Mouse (Mus musculus) bone marrow, adult 2 months (tissue): ENCODE measurements around the gene Plagl2.

Experiments used
- CTCF ChIP-seq: fragments of 200-500 bp; IDR thresholded peaks from 2 replicates; pipeline ENCODE4 v1.5.1; 2011; ENCODE audit warnings: low read length, control low read depth; ENCODE audit not compliant: control insufficient read depth, insufficient read depth
- POLR2A ChIP-seq: fragments of 200-500 bp; IDR thresholded peaks from 2 replicates; pipeline ENCODE4 v1.6.1; 2011; ENCODE audit warnings: low read depth, mild to moderate bottlenecking, control low read depth, low read length, borderline replicate concordance; ENCODE audit not compliant: control insufficient read depth

DNA sequence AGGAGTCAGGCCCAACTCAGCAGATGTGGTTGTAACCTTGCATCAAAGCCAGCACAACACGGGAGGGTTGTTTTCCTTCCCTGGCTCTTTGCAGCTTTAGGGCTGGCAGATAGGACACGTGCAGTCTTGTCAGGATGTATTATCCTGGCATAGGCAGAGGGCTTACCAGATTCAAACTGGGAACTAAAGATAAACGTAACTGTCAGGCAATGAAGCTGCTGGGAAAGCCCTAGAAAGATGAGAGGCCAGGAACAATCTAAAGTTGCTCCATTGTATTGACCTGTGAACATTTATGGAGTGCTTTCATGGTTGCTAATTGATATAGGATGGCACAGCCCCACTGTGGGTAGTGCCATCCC, 15.7 kb downstream of the Plagl2 start:
- no peak for TF ChIP-seq POLR2A
- no peak for TF ChIP-seq CTCF
